ENCODE assay signal across 8 mouse cellular contexts in genomic region chr11:25862686-25863085, GRCm38 (mm10).
DNase-seq lines count a peak whose midpoint lies in the region; ATAC-seq and TF ChIP-seq lines count a peak whose summit lies in the region.

No protein-coding gene starts in this region.

- peak; percentile 19 to 38 for DNase-seq in adrenal gland, postnatal 4 days (ENCODE audit: low spot score in 2 of 2)
- DNase-seq in embryonic facial prominence, embryonic 14.5 days (ENCODE audit: low spot score), result peak; percentile 72
- DNase-seq in heart, postnatal 10 days, result peak; percentile 61 to 82
- DNase-seq in kidney, postnatal 36 days, result peak; percentile 38 to 80
- DNase-seq in lung, embryonic 14.5 days, result peak; percentile 89
- DNase-seq in ovary, postnatal 10 days (ENCODE audit: low spot score), result peak; percentile 46
- DNase-seq in urinary bladder, adult 18-20 months (ENCODE audit: low spot score in 2 of 2), result peak; percentile 3 to 60

- peak overlapping the region; percentile 45 for H3K4me2 ChIP-seq in embryonic facial prominence, embryonic 14.5 days (ENCODE audit: low read depth, low read length)
- H3K4me2 ChIP-seq in lung, embryonic 14.5 days, result peak overlapping the region; percentile 46; the same call in 1 of the 2 replicates

- peak; percentile 85; the same call in 1 of the 2 replicates for ATAC-seq in embryonic facial prominence, embryonic 14.5 days (ENCODE audit: low read depth)
- peak; percentile 76 for ATAC-seq in lung, embryonic 14.5 days (ENCODE audit: insufficient read depth)

- no peaks in the 10 kb centered on the region for H3K36me3 ChIP-seq in E14TG2a.4 (ENCODE audit: insufficient read depth, low read length)
- no peaks in the 10 kb centered on the region for H3K36me3 ChIP-seq in embryonic facial prominence, embryonic 14.5 days (ENCODE audit: control insufficient read depth, insufficient read depth, low read length)
- no peaks in the 10 kb centered on the region for H3K36me3 ChIP-seq in lung, embryonic 14.5 days (ENCODE audit: insufficient read depth)

- peak; percentile 76 for TF ChIP-seq CTCF in E14TG2a.4 (conservative IDR thresholded peaks at IDR 0.05; ENCODE audit: low read length)
- TF ChIP-seq CTCF in lung, embryonic 14.5 days (IDR thresholded peaks at IDR 0.05; ENCODE audit: low read depth), result peak; percentile 90

- no peak overlapping the region for H3K9ac ChIP-seq in embryonic facial prominence, embryonic 14.5 days (ENCODE audit: low read depth, low read length)
- H3K9ac ChIP-seq in lung, embryonic 14.5 days, result no peak overlapping the region

- intact Hi-C loops in heart, postnatal 10 days (cut with DNase I), result loop anchor here (1.0 to 10.0 kb wide), 5 partner anchors 278 to 1883 kb away; no protein-coding TSS in a partner anchor

- WGBS in embryonic facial prominence, embryonic 14.5 days, result 13% methylated on average over 9 of the region's 9 CpGs
- WGBS in lung, embryonic 14.5 days, result 4% methylated on average over 9 of the region's 9 CpGs

- H3K4me3 ChIP-seq in E14TG2a.4 (replicated peaks; ENCODE audit: low read length), result no peak overlapping the region
- 0 out of 2 replicates have a peak overlapping the region, but pooled peaks have one; percentile 13 for H3K4me3 ChIP-seq in embryonic facial prominence, embryonic 14.5 days (ENCODE audit: low read depth, low read length)
- H3K4me3 ChIP-seq in lung, embryonic 14.5 days (ENCODE audit: low read depth, low read length), result no peak overlapping the region

- no peaks in the 10 kb centered on the region for H3K9me3 ChIP-seq in E14TG2a.4 (ENCODE audit: low read length)
- no peaks in the 10 kb centered on the region for H3K9me3 ChIP-seq in embryonic facial prominence, embryonic 14.5 days (ENCODE audit: control insufficient read depth, low read length)
- no peaks in the 10 kb centered on the region for H3K9me3 ChIP-seq in lung, embryonic 14.5 days (ENCODE audit: low read depth, low read length)

- H3K27me3 ChIP-seq in E14TG2a.4 (ENCODE audit: insufficient read depth, low read length), result no peaks in the 10 kb centered on the region
- no peaks in the 10 kb centered on the region for H3K27me3 ChIP-seq in embryonic facial prominence, embryonic 14.5 days (replicated peaks; ENCODE audit: control insufficient read depth, insufficient read depth, low read length)
- H3K27me3 ChIP-seq in lung, embryonic 14.5 days (ENCODE audit: insufficient read depth, low read length), result no peaks in the 10 kb centered on the region

- no peaks in the 10 kb centered on the region for H3K4me1 ChIP-seq in E14TG2a.4 (replicated peaks; ENCODE audit: low read depth, low read length)
- no peaks in the 10 kb centered on the region for H3K4me1 ChIP-seq in embryonic facial prominence, embryonic 14.5 days (ENCODE audit: control insufficient read depth, insufficient read depth, low read length)
- H3K4me1 ChIP-seq in lung, embryonic 14.5 days (ENCODE audit: insufficient read depth), result no peaks in the 10 kb centered on the region

- no peak overlapping the region for H3K27ac ChIP-seq in embryonic facial prominence, embryonic 14.5 days (replicated peaks; ENCODE audit: low read depth, low read length)
- H3K27ac ChIP-seq in lung, embryonic 14.5 days (ENCODE audit: low read depth), result no peak overlapping the region

Comparison
In these comparisons a context has a peak if more than half of its experiments do, and no peak if none do; other contexts are left out.
1. DNase-seq: peak in every context shown above with its lines; median percentile 89 in lung, embryonic 14.5 days; 72 in embryonic facial prominence, embryonic 14.5 days; 72 in heart, postnatal 10 days; 59 in kidney, postnatal 36 days; 46 in ovary, postnatal 10 days; 32 in urinary bladder, adult 18-20 months; 28 in adrenal gland, postnatal 4 days.